Mouse (Mus musculus) lung, postnatal 25 days (tissue): ENCODE data around the gene Ccdc71.
A peak's percentile ranks its signal among the peaks of the same experiment; 100 is the strongest.

Experiments
- DNase-seq: peaks from one replicate; pipeline ENCODE4 v3.0.0; 2022; ENCODE audit warnings: low spot score

Ccdc71 gene

GRCm38 (mm10) chr9:108460319-108461178 is at the start of gene Ccdc71:
Ccdc71 (plus strand) TSS chr9:108460527.
- peak; percentile 86 for DNase-seq

- DNase-seq: no peak
Measured at GRCm38 (mm10) chr9:108411381-108411942, 48.9 kb upstream of the Ccdc71 start.

- DNase-seq: peak; percentile 21
Measured at GRCm38 (mm10) chr9:108412221-108412620, 48.1 kb upstream of the Ccdc71 start.

- DNase-seq: no peak
Measured at GRCm38 (mm10) chr9:108428384-108428783, 31.9 kb upstream of the Ccdc71 start, which contains the start of gene Ccdc36. Ccdc36 (minus strand) TSS chr9:108428484.

- no peak for DNase-seq
Measured at GRCm38 (mm10) chr9:108431431-108432067, 28.8 kb upstream of the Ccdc71 start.

GRCm38 (mm10) chr9:108436182-108436581 is 24.1 kb upstream of the Ccdc71 start, which contains the start of gene BC048562:
BC048562 (plus strand) TSS chr9:108436482.
- DNase-seq: no peak

- DNase-seq: no peak
Measured at GRCm38 (mm10) chr9:108439176-108439575, 21.2 kb upstream of the Ccdc71 start.

- DNase-seq: no peak
Measured at GRCm38 (mm10) chr9:108440485-108440884, 19.8 kb upstream of the Ccdc71 start.

GRCm38 (mm10) chr9:108441236-108441919 is 18.9 kb upstream of the Ccdc71 start:
- DNase-seq: no peak

- no peak for DNase-seq
Measured at GRCm38 (mm10) chr9:108445125-108445524, 15.2 kb upstream of the Ccdc71 start.

GRCm38 (mm10) chr9:108449860-108450259 is 10.5 kb upstream of the Ccdc71 start:
- DNase-seq: no peak

- no peak for DNase-seq
Measured at GRCm38 (mm10) chr9:108450292-108451169, 9.8 kb upstream of the Ccdc71 start.

- no peak for DNase-seq
Measured at GRCm38 (mm10) chr9:108451170-108451493, 9.2 kb upstream of the Ccdc71 start.

GRCm38 (mm10) chr9:108451519-108452160 is 8.7 kb upstream of the Ccdc71 start:
- DNase-seq: no peak

- DNase-seq: peak; percentile 86
Measured at GRCm38 (mm10) chr9:108452291-108452906, 7.9 kb upstream of the Ccdc71 start.

GRCm38 (mm10) chr9:108452911-108453310 is 7.4 kb upstream of the Ccdc71 start:
- DNase-seq: no peak

- DNase-seq: no peak
Measured at GRCm38 (mm10) chr9:108453458-108453857, 6.9 kb upstream of the Ccdc71 start.

- no peak for DNase-seq
Measured at GRCm38 (mm10) chr9:108454429-108454828, 5.9 kb upstream of the Ccdc71 start.

- no peak for DNase-seq
Measured at GRCm38 (mm10) chr9:108455747-108456571, 4.4 kb upstream of the Ccdc71 start.

- no peak for DNase-seq
Measured at GRCm38 (mm10) chr9:108456953-108457352, 3.4 kb upstream of the Ccdc71 start.
